Comparison of ENCODE assay signal across 11 mouse cellular contexts in genomic region chr12:117720794-117721747, GRCm38 (mm10).
DNase-seq lines count a peak whose midpoint lies in the region; ATAC-seq and TF ChIP-seq lines count a peak whose summit lies in the region.
"Had no signal": no experiment of that assay in that cellular context is flagged by ENCODE, and none has a peak within 500 bp of the region (broad histone marks: within the 10 kb centered on the region; RNA-seq: fewer than 3 reads in every experiment).

No protein-coding gene starts in this region.

- no peak overlapping the region for H3K9ac ChIP-seq in kidney, embryonic 14.5 days (ENCODE audit: low read depth, low read length)
- no peak overlapping the region; the same call in 1 of the 2 replicates for H3K9ac ChIP-seq in forebrain, postnatal 0 days
- H3K9ac ChIP-seq in midbrain, embryonic 11.5 days (ENCODE audit: low read length): no peak overlapping the region

- no peak overlapping the region for H3K27ac ChIP-seq in kidney, embryonic 14.5 days (ENCODE audit: low read depth, low read length)
- peak overlapping the region; percentile 40 for H3K27ac ChIP-seq in forebrain, postnatal 0 days (ENCODE audit: low read depth, low read length)
- H3K27ac ChIP-seq in midbrain, embryonic 11.5 days (ENCODE audit: low read depth, low read length): peak overlapping the region; percentile 40; the same call in 1 of the 2 replicates

- H3K36me3 ChIP-seq in kidney, embryonic 14.5 days (ENCODE audit: control insufficient read depth, insufficient read depth, low read length): no peaks in the 10 kb centered on the region
- peaks cover 18% of the 10 kb centered on the region for H3K36me3 ChIP-seq in forebrain, postnatal 0 days (ENCODE audit: insufficient read depth)
- no peaks in the 10 kb centered on the region for H3K36me3 ChIP-seq in midbrain, embryonic 11.5 days (ENCODE audit: control insufficient read depth, insufficient read depth, low read length)

- no peaks in the 10 kb centered on the region for H3K27me3 ChIP-seq in kidney, embryonic 14.5 days (ENCODE audit: control insufficient read depth, insufficient read depth, low read length)
- H3K27me3 ChIP-seq in forebrain, postnatal 0 days (ENCODE audit: insufficient read depth, low read length): no peaks in the 10 kb centered on the region
- H3K27me3 ChIP-seq in midbrain, embryonic 11.5 days (ENCODE audit: control insufficient read depth, insufficient read depth, low read length): no peaks in the 10 kb centered on the region

- no peak overlapping the region for H3K4me2 ChIP-seq in kidney, embryonic 14.5 days (replicated peaks; ENCODE audit: low read depth, low read length)
- no peak overlapping the region for H3K4me2 ChIP-seq in forebrain, postnatal 0 days (ENCODE audit: low read depth)
- H3K4me2 ChIP-seq in midbrain, embryonic 11.5 days: no peak overlapping the region

- no peaks in the 10 kb centered on the region for H3K9me3 ChIP-seq in kidney, embryonic 14.5 days (ENCODE audit: control insufficient read depth, low read length)
- H3K9me3 ChIP-seq in forebrain, postnatal 0 days (ENCODE audit: low read length): no peaks in the 10 kb centered on the region
- no peaks in the 10 kb centered on the region for H3K9me3 ChIP-seq in midbrain, embryonic 11.5 days (ENCODE audit: control insufficient read depth, low read length)

- H3K4me1 ChIP-seq in kidney, embryonic 14.5 days (ENCODE audit: control insufficient read depth, insufficient read depth, low read length): no peaks in the 10 kb centered on the region
- no peaks in the 10 kb centered on the region for H3K4me1 ChIP-seq in forebrain, postnatal 0 days (ENCODE audit: insufficient read depth)
- peaks cover 16% of the 10 kb centered on the region for H3K4me1 ChIP-seq in midbrain, embryonic 11.5 days (ENCODE audit: control insufficient read depth, insufficient read depth, low read length)

- 65% methylated on average over 14 of the region's 14 CpGs for WGBS in kidney, embryonic 14.5 days
- WGBS in forebrain, postnatal 0 days: 58% methylated on average over 14 of the region's 14 CpGs
- 55% methylated on average over 14 of the region's 14 CpGs for WGBS in midbrain, embryonic 11.5 days

- peak; percentile 60; the same call in 1 of the 2 replicates for ATAC-seq in kidney, embryonic 14.5 days (ENCODE audit: low FRiP score, low TSS enrichment)
- peak; percentile 84 for ATAC-seq in forebrain, postnatal 0 days
- peak; percentile 88 for ATAC-seq in midbrain, embryonic 11.5 days (ENCODE audit: low FRiP score)

- H3K4me3 ChIP-seq in kidney, embryonic 14.5 days (ENCODE audit: low read length): no peak overlapping the region
- no peak overlapping the region for H3K4me3 ChIP-seq in forebrain, postnatal 0 days (ENCODE audit: low read depth, low read length)
- H3K4me3 ChIP-seq in midbrain, embryonic 11.5 days (ENCODE audit: low read depth, low read length): no peak overlapping the region

- no peak for DNase-seq in kidney, postnatal 25 days
- peak; percentile 68 for DNase-seq in embryo, embryonic 11 days
- DNase-seq in forebrain, postnatal 0 days: peak; percentile 25
- DNase-seq in midbrain, embryonic 11.5 days (ENCODE audit: low spot score, missing footprints): peak; percentile 88
- no peak for DNase-seq in urinary bladder, adult 2 months (ENCODE audit: low spot score)
- no peak for DNase-seq in adrenal gland, adult 2 months
- no peak for DNase-seq in lung, postnatal 4 days
- DNase-seq: cerebellum, adult 18-20 months; heart, postnatal 4 days; lung, postnatal 10 days had no signal

- TF ChIP-seq CTCF in forebrain, postnatal 0 days (IDR thresholded peaks at IDR 0.05; ENCODE audit: low read depth): no peak

Comparison
In these comparisons a context has a peak if more than half of its experiments do, and no peak if none do; other contexts are left out.
1. DNase-seq: peak in embryo, embryonic 11 days (single experiment), forebrain, postnatal 0 days (single experiment) and midbrain, embryonic 11.5 days (single experiment); none in kidney, postnatal 25 days (0 of 2), urinary bladder, adult 2 months (single experiment), adrenal gland, adult 2 months (single experiment) and lung, postnatal 4 days (0 of 2).
2. Peak in every context shown above with its lines, with median percentiles within 50 percentile points of each other: ATAC-seq.